Mouse (Mus musculus) lung, embryonic 16.5 days (tissue): ENCODE data around the gene Gm21900. TPM values are rescaled to one million over a fixed set of nuclear protein-coding genes. Genes with fewer than 3 reads are reported as not detected.
"Not testable (repeated sequence)": the region's sequence is repeated elsewhere in the genome, so short reads cannot be mapped to it uniquely, and the experiment has no call there.

Experiments
- ATAC-seq: fragments of 200-750 bp; cut with Nextera tagmentation; 2 replicates; pipeline ENCODE4 v1.8.0; 2017; ENCODE audit warnings: low read depth, mild to moderate bottlenecking, moderate library complexity
- H3K27ac ChIP-seq: fragments of 300-500 bp; sonication (generic); 2 replicates; pipeline ENCODE4 v1.5.1; 2014; ENCODE audit warnings: mild to moderate bottlenecking, control low read depth, low read length
- H3K27me3 ChIP-seq: fragments of 300-500 bp; sonication (generic); 2 replicates; pipeline ENCODE4 v1.6.1; 2014; ENCODE audit warnings: low read depth, low read length, mixed read lengths; ENCODE audit not compliant: control insufficient read depth, insufficient read depth
- H3K36me3 ChIP-seq: fragments of 300-500 bp; sonication (generic); 2 replicates; pipeline ENCODE4 v1.6.1; 2014; ENCODE audit warnings: low read length; ENCODE audit not compliant: control insufficient read depth, insufficient read depth
- H3K4me1 ChIP-seq: fragments of 300-500 bp; sonication (generic); replicated peaks from 2 replicates; pipeline ENCODE4 v1.6.1; 2014; ENCODE audit warnings: low read length, mixed read lengths; ENCODE audit not compliant: control insufficient read depth, insufficient read depth
- H3K4me2 ChIP-seq: fragments of 300-500 bp; sonication (generic); 2 replicates; pipeline ENCODE4 v1.6.1; 2014; ENCODE audit warnings: low read depth, low read length, control low read depth
- H3K4me3 ChIP-seq: fragments of 300-500 bp; sonication (generic); 2 replicates; pipeline ENCODE4 v1.5.1; 2014; ENCODE audit warnings: mild to moderate bottlenecking, low read length, control low read depth
- H3K9ac ChIP-seq: fragments of 300-500 bp; sonication (generic); 2 replicates; pipeline ENCODE4 v1.6.1; 2014; ENCODE audit warnings: low read length, control low read depth
- H3K9me3 ChIP-seq: fragments of 300-500 bp; sonication (generic); 2 replicates; pipeline ENCODE4 v1.6.1; 2016; ENCODE audit warnings: low read length; ENCODE audit not compliant: control insufficient read depth
- WGBS: fragments of 180-500 bp; shearing (Covaris S2); extraction: QIAGEN DNeasy Blood & Tissue Kit; methylation state at CpG from one replicate; pipeline ENCODE4 v1.1.7; 2014; 5-methylcytosine and 5-hydroxymethylcytosine counted together
- polyA plus RNA-seq: library from polyadenylated mRNA; unstranded; fragments of >200 nt; fragmentation: Nextera tagmentation; extraction: Ambion mirVana; gene quantifications from 2 replicates; pipeline ENCODE4 v1.2.1, GENCODE M21; 2015

Gm21900 gene
- not detected in 2 replicates for polyA plus RNA-seq

DNA sequence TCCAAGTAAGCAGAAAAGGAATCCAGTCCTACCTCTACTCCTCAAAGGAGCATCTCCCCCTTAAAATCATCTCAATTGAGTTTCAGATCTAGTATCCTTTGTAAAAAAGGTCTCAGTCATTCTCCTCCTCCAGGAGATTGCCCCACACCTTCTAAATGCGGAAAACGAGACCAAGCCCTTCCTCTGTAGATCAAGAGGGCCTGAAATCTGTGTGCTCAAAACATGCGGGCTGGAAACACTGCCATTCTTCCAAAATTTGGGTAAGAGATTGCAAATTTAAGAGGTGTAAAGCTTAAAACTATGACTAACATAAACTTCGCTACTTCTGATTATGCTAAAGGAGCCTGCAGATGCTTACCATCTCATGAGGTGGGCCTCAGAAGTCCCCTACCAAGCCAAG, at the start of gene Gm21900:
Gene Gm21900 (plus strand): TSS at position 301 of the 400 bp plus-strand sequence.
- H3K27ac ChIP-seq, H3K9me3 ChIP-seq, ATAC-seq, H3K4me1 ChIP-seq, H3K9ac ChIP-seq, H3K27me3 ChIP-seq, H3K4me2 ChIP-seq, H3K4me3 ChIP-seq, H3K36me3 ChIP-seq: not testable (repeated sequence)
- WGBS: 80% methylated on average over 3 of the region's 4 CpGs

- WGBS: no CpG with 5 or more reads among the region's 25 CpGs
- not testable (repeated sequence) for H3K4me1 ChIP-seq, H3K4me2 ChIP-seq, H3K4me3 ChIP-seq, H3K27ac ChIP-seq, ATAC-seq, H3K9me3 ChIP-seq, H3K9ac ChIP-seq, H3K36me3 ChIP-seq, H3K27me3 ChIP-seq
Observed at GRCm38 (mm10) chrY:10643516-10643915, 27.4 kb downstream of the Gm21900 start.

Other genes with a start within 250 kb of the Gm21900 start
- not detected in 2 replicates for gene Gm28510, start 203.6 kb upstream of the Gm21900 start, polyA plus RNA-seq
- gene Gm20737, start 80.3 kb upstream of the Gm21900 start, polyA plus RNA-seq: not detected in 2 replicates
- not detected in 2 replicates for gene Gm21775, start 62.9 kb upstream of the Gm21900 start, polyA plus RNA-seq
- gene Gm20777, start 136.1 kb downstream of the Gm21900 start, polyA plus RNA-seq: not detected in 2 replicates